Mouse (Mus musculus) brain, embryonic 14.5 days (tissue): ENCODE results near the gene Mccc2. TPM values are rescaled to one million over a fixed set of nuclear protein-coding genes. Genes with fewer than 3 reads are reported as not detected.
"Not testable (repeated sequence)": the region's sequence is repeated elsewhere in the genome, so short reads cannot be mapped to it uniquely, and the experiment has no call there.

ENCODE experiments used
- DNase-seq: peaks from one replicate; pipeline ENCODE4 v3.0.0-alpha.2; 2011; ENCODE audit warnings: low read depth
- CTCF ChIP-seq: fragments of 200-500 bp; IDR thresholded peaks from 2 replicates; pipeline ENCODE4 v1.5.1; 2012; ENCODE audit warnings: inconsistent platforms, mild to moderate bottlenecking, moderate library complexity, borderline replicate concordance; ENCODE audit not compliant: insufficient read depth, insufficient read length; ENCODE audit errors: extremely low read depth
- POLR2A ChIP-seq: fragments of 200-500 bp; IDR thresholded peaks from 2 replicates; pipeline ENCODE4 v1.6.1; 2012; ENCODE audit warnings: mild to moderate bottlenecking, inconsistent platforms, borderline replicate concordance; ENCODE audit not compliant: poor library complexity, insufficient read depth, insufficient read length, severe bottlenecking; ENCODE audit errors: extremely low read depth
- polyA plus RNA-seq: library from polyadenylated mRNA; depleted of rRNA; stranded (reverse); fragments of >200 nt; gene quantifications from 2 replicates; pipeline ENCODE4 v1.2.3, GENCODE M21; 2012; rRNA removed

The Mccc2 gene
- polyA plus RNA-seq = 12.2 and 15.2 TPM in 2 replicates

DNA sequence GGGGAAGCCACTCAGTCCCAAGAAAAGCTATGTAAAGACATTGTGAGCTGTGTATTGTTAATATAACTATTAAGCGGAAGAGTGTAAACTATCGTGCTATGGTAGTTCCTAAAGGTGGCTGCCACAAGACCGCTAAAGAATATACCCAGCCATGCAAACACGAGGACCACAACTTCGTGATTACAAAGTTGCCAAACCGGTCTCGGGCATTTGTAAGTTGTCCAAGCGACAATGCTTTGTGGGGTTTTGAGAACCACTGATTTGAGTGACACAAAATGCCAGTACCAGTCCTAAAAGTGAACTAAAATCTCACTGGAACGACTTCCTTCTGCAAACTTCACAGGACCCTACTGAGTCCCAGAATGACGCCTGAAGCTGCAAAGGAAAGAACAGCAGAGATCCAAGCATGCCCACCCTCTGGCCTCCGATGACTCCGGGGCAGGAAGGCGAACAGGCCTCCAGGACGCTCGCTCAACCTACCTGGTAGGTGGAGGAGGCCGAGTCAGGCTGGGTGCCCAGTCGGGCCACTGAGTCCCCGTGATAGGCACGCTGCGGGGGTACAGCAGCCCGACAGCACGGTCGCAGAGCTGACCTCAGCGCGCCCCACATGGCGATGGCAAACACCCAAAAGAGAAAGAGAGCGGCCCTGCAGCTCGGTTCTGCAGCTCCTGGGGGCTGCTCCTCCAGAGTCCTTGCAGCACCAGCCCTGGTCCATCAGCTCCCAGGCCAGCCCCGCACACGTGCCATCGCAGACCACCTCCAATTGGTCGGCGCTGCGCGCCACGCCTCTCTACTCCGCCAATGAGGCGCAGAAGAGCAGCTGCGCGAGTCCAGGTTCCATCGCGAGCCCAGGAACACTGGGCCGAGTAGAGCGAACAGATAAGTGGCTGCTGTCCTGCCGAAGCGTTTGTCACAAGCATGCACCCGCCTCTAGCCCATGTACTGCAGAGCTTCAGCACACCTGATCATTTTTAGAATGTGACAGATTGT is at the start of gene Mccc2:
Gene Mccc2, minus strand, starts transcription at position 734 of the 990 bp plus-strand sequence.
- peak; percentile 98 for DNase-seq
- TF ChIP-seq POLR2A (peak; percentile 49; the same call in 1 of the 2 replicates), CTCF (no peak)

DNA sequence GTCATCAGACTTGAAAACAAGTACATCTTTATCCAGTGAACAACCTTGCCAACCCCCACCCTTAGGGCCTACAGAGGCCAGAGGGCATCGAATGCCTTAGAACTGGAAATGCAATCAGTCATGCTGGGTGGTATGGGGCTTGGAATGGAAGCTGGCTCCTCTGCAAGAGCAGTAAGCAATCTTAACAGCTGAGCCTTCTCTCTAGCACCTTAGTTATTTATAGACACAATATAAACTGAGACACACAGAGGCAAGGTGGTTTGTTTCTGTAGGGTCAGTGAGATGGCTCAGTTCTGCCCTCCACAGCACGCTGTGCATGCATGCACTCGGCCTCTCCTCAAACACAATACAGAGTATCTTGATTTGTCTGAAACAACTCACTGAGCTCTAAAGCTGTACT is 48.5 kb upstream of the Mccc2 start:
- DNase-seq = no peak
- TF ChIP-seq POLR2A (no peak), CTCF (no peak)

DNA sequence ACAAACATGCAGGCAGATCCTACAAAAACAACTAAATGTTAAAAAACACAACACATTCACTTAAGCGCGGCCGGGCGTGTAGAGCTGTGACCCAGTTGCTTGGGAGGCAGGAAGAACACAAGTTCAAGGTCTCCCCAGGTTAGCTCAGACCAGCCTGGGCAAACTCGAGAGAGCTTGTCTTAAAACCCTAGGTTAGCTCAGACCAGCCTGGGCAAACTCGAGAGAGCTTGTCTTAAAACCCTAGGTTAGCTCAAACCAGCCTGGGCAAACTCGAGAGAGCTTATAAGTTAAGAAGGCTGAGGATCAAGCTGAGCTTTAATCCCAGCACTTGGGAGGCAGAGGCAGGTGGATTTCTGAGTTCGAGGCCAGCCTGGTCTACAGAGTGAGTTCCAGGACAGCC is 42.3 kb upstream of the Mccc2 start:
- DNase-seq = not testable (repeated sequence)

DNA sequence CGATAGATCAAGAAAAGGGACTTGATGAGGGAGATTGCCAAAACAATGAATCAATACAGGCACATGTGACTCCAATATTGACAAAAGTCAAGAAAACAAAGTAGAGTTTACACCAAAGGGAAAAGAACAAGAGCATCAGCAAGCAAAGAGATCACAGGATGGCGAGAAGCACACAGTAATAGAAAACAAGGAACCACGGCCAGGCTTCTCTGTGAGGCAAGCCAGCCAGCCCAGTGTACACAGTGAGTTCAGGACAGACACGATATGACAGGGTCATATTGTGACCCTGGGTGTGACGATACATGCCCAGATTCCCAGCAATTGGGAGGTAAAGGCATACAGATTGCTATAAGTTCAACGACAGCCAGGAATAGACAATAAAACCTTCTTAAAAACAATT is 10.6 kb upstream of the Mccc2 start:
- no peak for TF ChIP-seq CTCF
- TF ChIP-seq POLR2A = no peak

DNA sequence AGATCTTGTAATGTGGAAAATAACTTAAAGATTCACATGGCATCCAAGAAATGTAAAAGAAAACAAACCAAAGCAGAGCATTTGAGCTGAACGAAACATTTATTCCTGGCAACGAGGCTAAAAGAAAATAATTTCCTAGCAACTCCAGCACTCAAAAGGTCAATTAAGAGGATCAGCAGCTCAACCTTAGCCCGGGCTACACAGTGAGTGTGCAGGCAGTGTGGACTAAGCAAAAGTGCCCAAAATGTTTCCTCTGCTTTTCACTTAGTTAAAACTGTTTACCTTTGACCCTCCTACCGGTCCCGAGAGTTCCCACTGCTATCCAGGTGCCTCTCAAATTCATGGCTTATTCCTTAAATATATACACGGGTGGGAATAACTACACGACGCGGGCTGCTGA is 1.5 kb upstream of the Mccc2 start:
- no peak for TF ChIP-seq POLR2A
- no peak for TF ChIP-seq CTCF
- DNase-seq = no peak

More for the DNA sequence above, 10.6 kb upstream of the Mccc2 start:
- DNase-seq = no peak

DNA sequence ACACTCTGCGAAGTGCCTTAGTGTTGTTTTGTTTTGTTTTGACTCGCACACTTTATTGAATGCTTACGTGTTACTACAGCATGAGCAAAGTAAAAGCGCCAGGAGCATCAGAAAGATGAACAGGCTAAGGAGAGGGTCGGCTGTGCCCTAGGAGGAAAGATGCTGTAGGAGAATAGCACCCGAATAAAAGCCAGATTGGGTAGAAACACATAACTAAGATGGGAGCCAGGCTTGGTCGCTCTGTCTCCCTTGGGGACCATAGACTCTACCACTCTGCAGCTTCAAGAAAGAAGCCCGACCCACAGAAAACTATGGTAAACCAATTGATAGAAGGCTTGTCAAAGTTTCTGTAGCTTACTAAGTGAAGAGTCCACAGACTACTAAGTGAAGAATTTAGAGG is 498 bp upstream of the Mccc2 start:
- DNase-seq = no peak
- no peak for TF ChIP-seq POLR2A
- TF ChIP-seq CTCF = no peak

DNA sequence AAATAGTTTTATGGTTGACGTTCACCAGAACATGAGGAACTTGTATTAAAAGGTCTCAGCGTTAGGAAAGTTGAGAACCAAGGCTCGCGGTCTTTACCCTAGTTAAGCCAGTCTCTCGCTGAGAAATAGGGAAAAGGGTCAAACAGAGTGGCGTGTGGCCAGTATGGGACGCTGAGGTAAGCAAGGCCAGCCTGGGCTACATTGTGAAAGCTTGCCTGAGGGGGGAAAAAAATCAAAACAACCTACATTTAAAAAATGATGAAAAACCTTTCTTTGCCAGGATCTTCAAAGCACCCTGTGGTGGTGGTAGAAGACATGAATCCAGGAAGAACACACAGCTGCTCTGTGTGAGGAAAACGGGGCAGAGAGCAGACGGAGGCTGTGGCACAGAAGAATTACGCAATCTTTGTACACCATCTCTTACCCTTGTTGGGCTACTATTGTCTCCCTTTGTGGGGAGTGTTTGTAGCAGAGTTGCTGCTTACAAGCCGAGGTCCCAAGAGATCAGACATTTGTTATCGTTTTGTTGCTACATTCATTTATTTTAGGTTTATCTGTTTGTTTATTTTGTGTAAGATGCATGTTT is 9.4 kb downstream of the Mccc2 start:
- TF ChIP-seq CTCF (no peak), POLR2A (no peak)
- no peak for DNase-seq

DNA sequence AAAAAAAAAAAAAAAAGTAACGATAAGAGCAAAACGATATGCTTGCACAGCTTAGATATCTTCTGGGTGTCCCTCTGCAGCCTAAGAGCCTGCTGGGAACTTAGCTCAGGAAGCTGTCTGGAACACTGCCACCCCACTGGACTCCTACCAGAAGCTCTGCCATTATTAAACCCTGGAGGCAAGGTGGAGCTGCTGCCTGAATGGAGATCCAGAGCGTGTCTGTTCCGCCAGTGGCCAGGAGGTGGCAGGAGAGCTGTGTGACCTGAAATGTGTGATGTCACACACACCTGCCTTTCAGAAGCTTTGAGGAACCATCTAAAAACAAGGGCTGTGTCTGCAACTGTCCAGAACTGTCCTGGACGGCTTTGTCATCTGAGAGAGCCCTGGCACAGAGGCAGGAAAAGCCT is 13.6 kb downstream of the Mccc2 start:
- TF ChIP-seq POLR2A (no peak), CTCF (peak; percentile 89)
- peak; percentile 92 for DNase-seq

DNA sequence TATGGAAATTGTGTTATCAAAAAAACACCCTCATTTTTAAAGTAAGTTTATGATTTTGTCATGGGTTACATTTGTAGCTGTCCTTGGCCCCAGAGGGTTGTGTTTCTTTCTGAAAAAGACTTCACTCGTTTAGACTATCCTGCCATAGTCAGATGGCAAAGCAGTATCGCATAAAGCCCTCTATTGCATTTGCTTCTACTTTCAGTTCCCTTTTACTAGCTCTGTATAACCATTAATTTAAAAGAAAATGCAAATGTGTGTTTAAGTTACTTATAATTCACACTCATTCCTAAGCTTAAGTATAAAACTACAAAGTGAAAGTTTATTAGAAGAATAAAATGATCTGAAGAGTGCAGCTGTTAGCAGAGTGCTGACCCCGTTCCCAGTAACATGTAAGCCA is 16.4 kb downstream of the Mccc2 start:
- TF ChIP-seq CTCF (no peak), POLR2A (no peak)
- DNase-seq = no peak

DNA sequence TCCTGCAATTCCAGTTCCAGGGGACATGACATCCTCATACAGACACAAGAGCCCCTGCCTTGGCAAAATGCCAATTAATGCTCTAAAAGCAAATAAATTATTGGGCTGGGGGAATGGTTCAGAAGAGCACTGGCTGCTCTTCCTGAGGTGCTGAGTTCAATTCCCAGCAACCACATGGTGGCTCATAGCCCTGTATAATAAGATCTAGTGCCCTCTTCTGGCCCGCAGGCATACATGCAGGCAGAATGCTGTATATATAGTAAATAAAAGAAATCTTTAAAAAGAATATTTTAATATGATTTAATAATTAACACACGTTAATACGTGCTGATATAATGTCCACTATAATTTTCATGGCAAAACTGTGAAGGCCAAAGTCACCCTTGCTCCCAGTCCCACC is 17.3 kb downstream of the Mccc2 start:
- no peak for DNase-seq
- TF ChIP-seq CTCF (peak; percentile 25; the same call in 1 of the 2 replicates), POLR2A (no peak)

DNA sequence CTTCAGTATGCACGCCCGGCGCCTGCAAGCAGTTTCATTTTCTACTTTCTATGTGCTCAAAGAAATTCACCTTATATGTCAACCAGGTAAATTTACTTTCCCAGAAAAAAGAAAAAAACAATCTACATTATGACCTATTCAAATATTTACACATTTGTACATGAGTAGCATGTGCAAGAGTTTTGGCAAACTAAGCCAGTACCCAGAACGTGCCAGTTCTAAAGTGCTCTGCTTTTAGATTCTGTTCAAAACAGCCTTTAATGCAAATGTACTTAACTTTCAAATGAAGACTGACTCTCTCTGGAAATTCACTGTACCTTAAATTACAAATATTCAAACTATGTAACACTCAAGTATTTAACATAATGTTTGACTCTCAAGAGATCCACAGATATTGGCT is 25.8 kb downstream of the Mccc2 start:
- TF ChIP-seq POLR2A (no peak), CTCF (no peak)
- no peak for DNase-seq

DNA sequence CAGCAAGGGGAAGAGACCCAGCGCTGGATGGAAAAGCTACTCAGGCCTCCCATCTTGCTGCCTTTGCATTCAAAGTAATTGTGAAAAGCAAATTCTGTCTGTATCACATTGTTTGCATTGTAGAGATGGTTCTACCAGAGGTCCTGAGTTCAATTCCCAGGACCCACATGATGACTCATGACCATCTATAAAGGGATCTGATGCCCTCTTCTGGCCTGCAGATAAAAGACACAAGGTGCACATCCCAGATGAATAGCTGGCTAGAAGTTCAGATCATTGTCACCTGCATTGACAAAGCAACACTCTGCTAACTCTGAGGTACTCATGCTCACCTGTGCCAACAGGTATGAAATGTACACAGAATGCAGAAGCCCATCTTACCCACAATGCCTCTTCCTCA is 32.1 kb downstream of the Mccc2 start:
- DNase-seq = no peak
- TF ChIP-seq POLR2A = no peak
- TF ChIP-seq CTCF = peak; percentile 4; the same call in 1 of the 2 replicates

DNA sequence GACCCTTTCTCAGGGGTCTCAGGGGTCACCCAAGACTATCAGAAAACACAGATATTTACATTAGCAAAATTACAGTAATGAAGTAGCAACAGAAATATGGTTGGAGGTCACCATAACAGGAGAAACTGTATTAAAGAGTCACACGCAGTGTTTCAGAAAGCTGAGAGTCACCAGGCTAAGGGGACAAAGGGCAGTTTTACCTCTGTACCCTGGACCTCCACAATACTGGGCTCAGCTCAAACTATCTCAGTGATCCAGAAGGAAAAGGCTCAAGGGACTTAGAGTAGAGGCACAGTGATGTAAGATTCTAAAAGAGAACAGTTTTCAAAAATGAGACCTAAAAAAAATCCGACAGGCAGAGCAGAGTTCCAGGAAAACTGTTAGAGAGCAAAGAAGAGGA is 36.0 kb downstream of the Mccc2 start:
- TF ChIP-seq POLR2A (no peak), CTCF (no peak)
- no peak for DNase-seq
